Mouse (Mus musculus): ENCODE measurements around the gene Zfp626. TPM values are rescaled to one million over a fixed set of nuclear protein-coding genes. Genes with fewer than 3 reads are reported as not detected.
"Not testable (repeated sequence)": the region's sequence is repeated elsewhere in the genome, so short reads cannot be mapped to it uniquely, and the experiment has no call there.

Gene Zfp626
- polyA plus RNA-seq, 1 experiment from 2014 or later: 1.5 TPM

DNA sequence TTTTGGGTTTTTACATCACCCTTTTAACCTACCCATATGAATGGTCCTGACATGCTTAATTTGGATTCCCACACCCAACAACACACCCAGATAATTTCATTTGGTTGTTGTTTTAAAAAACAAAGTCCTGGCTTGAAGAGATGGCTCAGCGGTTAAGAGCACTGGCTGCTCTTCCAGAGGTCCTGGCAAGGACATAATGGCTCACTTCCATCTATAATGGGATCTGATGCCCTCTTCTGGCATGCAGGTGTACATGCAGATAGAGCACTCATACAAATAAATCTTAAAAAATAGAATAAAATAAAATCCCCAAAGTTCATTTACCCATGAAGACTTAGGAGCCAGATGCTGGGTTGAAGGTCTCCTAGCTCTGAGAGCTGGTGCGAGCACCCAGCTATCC, 5.9 kb upstream of the Zfp626 start:
- Histone ChIP-seq H3K9ac (ENCODE audit: low read depth, low read length) (no peak overlapping the region), H3K4me1 (replicated peaks; ENCODE audit: control insufficient read depth, insufficient read depth, low read length) (0 out of 2 replicates have a peak, but pooled peaks cover 4% of the 10 kb centered on the region), H3K9me3 (ENCODE audit: control insufficient read depth) (no peaks in the 10 kb centered on the region), H3K36me3 (ENCODE audit: control insufficient read depth, insufficient read depth) (no peaks in the 10 kb centered on the region), H3K27ac (ENCODE audit: low read depth, low read length) (no peak overlapping the region), H3K27me3 (replicated peaks; ENCODE audit: control insufficient read depth, insufficient read depth, low read length) (no peaks in the 10 kb centered on the region), H3K4me2 (replicated peaks; ENCODE audit: low read depth) (no peak overlapping the region), H3K4me3 (ENCODE audit: low read depth, low read length) (no peak overlapping the region)
- peak; percentile 59 for TF ChIP-seq CTCF (IDR thresholded peaks at IDR 0.05; ENCODE audit: low read depth)
- 52% methylated on average over 2 of the region's 2 CpGs for WGBS
- no peak for ATAC-seq

GRCm38 (mm10) chr7:27802986-27803385, 4.0 kb upstream of the Zfp626 start:
- TF ChIP-seq CTCF (IDR thresholded peaks at IDR 0.05; ENCODE audit: low read depth): no peak
- 0 out of 2 replicates have a peak, but pooled peaks cover under 1% of the 10 kb centered on the region for H3K36me3 ChIP-seq (ENCODE audit: control insufficient read depth, insufficient read depth)
- no peak overlapping the region for H3K4me2 ChIP-seq (replicated peaks; ENCODE audit: low read depth)
- no peaks in the 10 kb centered on the region for H3K9me3 ChIP-seq (ENCODE audit: control insufficient read depth)
- H3K27ac ChIP-seq (ENCODE audit: low read depth, low read length): no peak overlapping the region
- no peaks in the 10 kb centered on the region for H3K27me3 ChIP-seq (replicated peaks; ENCODE audit: control insufficient read depth, insufficient read depth, low read length)
- H3K4me1 ChIP-seq (replicated peaks; ENCODE audit: control insufficient read depth, insufficient read depth, low read length): 0 out of 2 replicates have a peak, but pooled peaks cover 4% of the 10 kb centered on the region
- 76% methylated on average over 5 of the region's 5 CpGs for WGBS
- H3K9ac ChIP-seq (ENCODE audit: low read depth, low read length): no peak overlapping the region
- H3K4me3 ChIP-seq (ENCODE audit: low read depth, low read length): no peak overlapping the region
- ATAC-seq: no peak

DNA sequence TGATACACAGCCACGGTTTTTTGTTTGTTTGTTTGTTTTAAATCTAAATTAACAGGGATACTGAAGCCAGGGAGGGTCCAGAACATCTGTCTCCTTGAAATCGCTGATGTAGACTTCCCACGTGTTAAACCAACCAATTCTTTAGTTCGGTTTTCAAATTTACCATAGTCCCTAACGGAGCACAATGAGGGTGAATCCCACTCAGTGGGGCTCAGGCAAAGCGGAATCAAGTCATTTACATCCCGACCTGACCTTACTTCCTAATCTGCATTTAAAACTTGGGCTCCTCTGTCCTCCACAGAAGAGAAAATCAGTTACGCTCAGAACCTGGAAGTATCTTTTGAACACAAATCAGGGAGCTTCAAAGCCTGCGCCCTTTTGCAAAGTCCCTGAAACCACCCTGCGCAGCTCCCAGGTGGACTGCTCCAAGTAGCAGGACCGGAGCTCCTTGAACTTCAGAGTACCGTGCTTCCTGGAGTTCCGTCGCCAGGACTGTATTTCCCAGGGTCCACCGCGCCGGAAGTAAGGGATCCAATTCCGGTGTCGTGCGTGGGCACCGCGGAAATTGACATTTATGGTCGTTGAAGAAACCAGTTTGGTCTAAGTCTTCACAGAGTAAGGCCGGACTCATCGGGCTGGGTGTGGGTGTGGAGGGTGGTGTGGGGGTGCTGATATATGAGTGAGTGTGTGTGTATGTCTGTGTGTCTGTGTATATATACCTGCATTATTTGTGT, 2.5 kb upstream of the Zfp626 start:
- TF ChIP-seq CTCF (IDR thresholded peaks at IDR 0.05; ENCODE audit: low read depth): no peak
- H3K9ac ChIP-seq (ENCODE audit: low read depth, low read length): peak overlapping the region; percentile 69
- peak overlapping the region; percentile 83 for H3K4me2 ChIP-seq (replicated peaks; ENCODE audit: low read depth)
- H3K9me3 ChIP-seq (ENCODE audit: control insufficient read depth): no peaks in the 10 kb centered on the region
- ATAC-seq: peak; percentile 96
- H3K36me3 ChIP-seq (ENCODE audit: control insufficient read depth, insufficient read depth): peaks cover 15% of the 10 kb centered on the region; the same call in 1 of the 2 replicates
- no peaks in the 10 kb centered on the region for H3K27me3 ChIP-seq (replicated peaks; ENCODE audit: control insufficient read depth, insufficient read depth, low read length)
- H3K4me3 ChIP-seq (ENCODE audit: low read depth, low read length): peak overlapping the region; percentile 69
- WGBS: under 1% methylated on average over 25 of the region's 25 CpGs
- peak overlapping the region; percentile 28; the same call in 1 of the 2 replicates for H3K27ac ChIP-seq (ENCODE audit: low read depth, low read length)
- 0 out of 2 replicates have a peak, but pooled peaks cover 4% of the 10 kb centered on the region for H3K4me1 ChIP-seq (replicated peaks; ENCODE audit: control insufficient read depth, insufficient read depth, low read length)

DNA sequence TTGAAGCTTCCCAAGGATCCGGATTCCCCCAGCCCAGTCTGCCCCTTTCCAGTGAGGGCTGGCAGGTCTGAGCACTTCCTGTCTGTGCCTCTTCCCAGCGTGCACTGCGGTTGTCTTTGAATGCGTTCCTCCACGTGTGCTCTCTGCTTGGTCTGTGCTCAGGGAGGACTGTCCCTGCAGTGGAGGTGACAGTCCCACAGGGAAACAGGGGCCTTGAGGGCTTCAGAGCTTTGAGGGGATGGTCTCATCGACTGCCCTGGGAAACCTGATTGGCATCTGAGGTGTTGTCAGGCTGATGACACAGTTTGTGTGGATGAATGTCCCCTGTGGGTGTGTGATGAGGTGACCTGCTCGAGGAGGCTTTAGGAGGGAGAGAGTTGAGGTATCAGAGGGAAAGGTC, 309 bp downstream of the Zfp626 start:
- not testable (repeated sequence) for H3K27ac ChIP-seq (ENCODE audit: low read depth, low read length); ATAC-seq; H3K9ac ChIP-seq (ENCODE audit: low read depth, low read length); H3K4me3 ChIP-seq (ENCODE audit: low read depth, low read length); H3K9me3 ChIP-seq (ENCODE audit: control insufficient read depth); H3K27me3 ChIP-seq (replicated peaks; ENCODE audit: control insufficient read depth, insufficient read depth, low read length); H3K4me1 ChIP-seq (replicated peaks; ENCODE audit: control insufficient read depth, insufficient read depth, low read length); H3K4me2 ChIP-seq (replicated peaks; ENCODE audit: low read depth)
- H3K36me3 ChIP-seq (ENCODE audit: control insufficient read depth, insufficient read depth): peaks cover 34% of the 10 kb centered on the region
- 79% methylated on average over 7 of the region's 7 CpGs for WGBS

GRCm38 (mm10) chr7:27818526-27819110, 11.6 kb downstream of the Zfp626 start:
- Histone ChIP-seq H3K4me3 (ENCODE audit: low read depth, low read length) (no peak overlapping the region), H3K36me3 (ENCODE audit: control insufficient read depth, insufficient read depth) (peaks cover 29% of the 10 kb centered on the region), H3K9ac (ENCODE audit: low read depth, low read length) (no peak overlapping the region), H3K27ac (ENCODE audit: low read depth, low read length) (no peak overlapping the region), H3K4me2 (replicated peaks; ENCODE audit: low read depth) (no peak overlapping the region), H3K27me3 (replicated peaks; ENCODE audit: control insufficient read depth, insufficient read depth, low read length) (no peaks in the 10 kb centered on the region), H3K4me1 (replicated peaks; ENCODE audit: control insufficient read depth, insufficient read depth, low read length) (no peaks in the 10 kb centered on the region), H3K9me3 (ENCODE audit: control insufficient read depth) (no peaks in the 10 kb centered on the region)
- no peak for ATAC-seq
- WGBS: 95% methylated on average over 7 of the region's 7 CpGs
- no peak for TF ChIP-seq CTCF (IDR thresholded peaks at IDR 0.05; ENCODE audit: low read depth)

DNA sequence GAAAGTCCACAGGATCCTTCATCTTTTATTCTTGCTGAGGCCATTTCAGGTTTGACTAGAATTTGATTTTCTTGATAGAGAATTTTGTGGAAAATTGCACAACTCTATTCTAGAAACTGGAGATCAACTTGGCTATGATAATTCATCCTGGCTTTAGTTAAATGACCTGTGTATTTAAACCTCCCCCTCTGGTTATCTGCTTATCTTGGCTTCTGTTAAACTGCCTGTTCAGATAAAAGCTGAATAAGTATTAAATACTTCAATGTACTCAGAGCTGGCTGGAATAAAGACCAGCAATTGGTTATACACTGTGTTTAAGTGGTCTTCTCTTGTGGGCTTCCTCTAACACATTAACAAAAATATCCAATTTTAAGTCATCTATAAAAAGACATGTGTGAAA, 15.6 kb downstream of the Zfp626 start:
- TF ChIP-seq CTCF (IDR thresholded peaks at IDR 0.05; ENCODE audit: low read depth): no peak
- no peak for ATAC-seq
- peaks cover 17% of the 10 kb centered on the region for H3K36me3 ChIP-seq (ENCODE audit: control insufficient read depth, insufficient read depth)
- no peak overlapping the region for H3K4me2 ChIP-seq (replicated peaks; ENCODE audit: low read depth)
- no peak overlapping the region for H3K27ac ChIP-seq (ENCODE audit: low read depth, low read length)
- no peak overlapping the region for H3K4me3 ChIP-seq (ENCODE audit: low read depth, low read length)
- peaks cover 6% of the 10 kb centered on the region; the same call in 1 of the 2 replicates for H3K9me3 ChIP-seq (ENCODE audit: control insufficient read depth)
- H3K27me3 ChIP-seq (replicated peaks; ENCODE audit: control insufficient read depth, insufficient read depth, low read length): no peaks in the 10 kb centered on the region
- H3K9ac ChIP-seq (ENCODE audit: low read depth, low read length): no peak overlapping the region
- H3K4me1 ChIP-seq (replicated peaks; ENCODE audit: control insufficient read depth, insufficient read depth, low read length): no peaks in the 10 kb centered on the region

Measured in intestine, postnatal 0 days (tissue).